Mouse (Mus musculus): ENCODE data around the gene Olfr993.

Gene Olfr993

GRCm38 (mm10) chr2:85414777-85415176 is at the start of gene Olfr993:
Olfr993 (minus strand) TSS chr2:85414877.
- no peak for ATAC-seq (ENCODE audit: insufficient number of reproducible peaks, low FRiP score, low TSS enrichment)

GRCm38 (mm10) chr2:85443539-85443938 is 28.9 kb upstream of the Olfr993 start, which contains the start of gene Olfr995:
Olfr995 (minus strand) TSS chr2:85443639.
- ATAC-seq (ENCODE audit: insufficient number of reproducible peaks, low FRiP score, low TSS enrichment): no peak

GRCm38 (mm10) chr2:85442546-85442945 is 27.9 kb upstream of the Olfr993 start:
- ATAC-seq (ENCODE audit: insufficient number of reproducible peaks, low FRiP score, low TSS enrichment): no peak

GRCm38 (mm10) chr2:85436351-85436750 is 21.7 kb upstream of the Olfr993 start, which contains the start of gene Olfr994:
Olfr994 (minus strand) TSS chr2:85436451.
- ATAC-seq (ENCODE audit: insufficient number of reproducible peaks, low FRiP score, low TSS enrichment): no peak

DNA sequence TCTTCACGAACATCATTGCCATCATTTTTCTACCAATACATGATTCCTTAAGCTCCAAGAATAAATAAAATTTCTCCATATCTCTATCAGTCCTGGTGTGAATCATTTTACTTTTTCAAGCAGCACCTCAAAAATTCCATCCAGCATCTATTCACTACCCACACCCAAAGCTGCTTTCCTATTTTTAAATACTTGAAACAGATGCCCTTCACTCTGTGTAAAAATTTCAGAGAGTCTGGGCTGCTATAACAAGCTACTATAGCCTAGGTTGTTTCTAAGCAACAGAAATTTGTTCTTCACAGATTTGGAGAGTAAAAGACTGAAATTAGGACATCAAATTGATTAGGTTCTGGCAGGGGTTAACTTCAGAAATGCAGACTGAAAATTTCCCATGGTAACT is 11.2 kb upstream of the Olfr993 start:
- ATAC-seq (ENCODE audit: insufficient number of reproducible peaks, low FRiP score, low TSS enrichment): no peak

- ATAC-seq (ENCODE audit: insufficient number of reproducible peaks, low FRiP score, low TSS enrichment): no peak
Observed at GRCm38 (mm10) chr2:85409369-85409768, 5.3 kb downstream of the Olfr993 start, which contains the start of gene Olfr992. Olfr992 (minus strand) TSS chr2:85409469.
